Mouse (Mus musculus) brain, embryonic 14.5 days (tissue): Measurements from ENCODE around the gene Ubn1. TPM values are rescaled to one million over a fixed set of nuclear protein-coding genes. Genes with fewer than 3 reads are reported as not detected.

Experiments used
- DNase-seq: peaks from one replicate; pipeline ENCODE4 v3.0.0-alpha.2; 2011; ENCODE audit warnings: low read depth
- CTCF ChIP-seq: fragments of 200-500 bp; IDR thresholded peaks from 2 replicates; pipeline ENCODE4 v1.5.1; 2012; ENCODE audit warnings: inconsistent platforms, mild to moderate bottlenecking, moderate library complexity, borderline replicate concordance; ENCODE audit not compliant: insufficient read depth, insufficient read length; ENCODE audit errors: extremely low read depth
- POLR2A ChIP-seq: fragments of 200-500 bp; IDR thresholded peaks from 2 replicates; pipeline ENCODE4 v1.6.1; 2012; ENCODE audit warnings: mild to moderate bottlenecking, inconsistent platforms, borderline replicate concordance; ENCODE audit not compliant: poor library complexity, insufficient read depth, insufficient read length, severe bottlenecking; ENCODE audit errors: extremely low read depth
- polyA plus RNA-seq: library from polyadenylated mRNA; depleted of rRNA; stranded (reverse); fragments of >200 nt; gene quantifications from 2 replicates; pipeline ENCODE4 v1.2.3, GENCODE M21; 2012

Ubn1 gene
- polyA plus RNA-seq, 1 experiment, result 37.6 TPM

DNA sequence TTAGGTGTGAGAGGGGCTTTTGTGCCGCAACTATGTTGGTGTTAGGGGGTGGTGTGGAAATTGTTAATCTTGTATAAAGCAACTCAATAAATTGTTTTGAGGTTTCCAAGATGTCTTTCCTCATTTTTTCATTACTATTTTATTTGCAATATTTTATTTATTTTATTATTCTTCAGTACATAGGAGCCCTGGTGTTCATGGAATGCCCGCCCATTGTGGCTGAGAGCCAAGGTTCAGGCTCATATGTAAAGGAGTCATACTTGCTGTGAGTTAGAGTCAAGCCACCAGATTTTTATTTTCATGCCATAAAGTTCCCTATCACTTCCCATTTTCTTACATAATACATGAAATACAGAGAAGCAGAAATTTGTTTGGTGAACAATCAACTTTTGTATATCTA is 36.3 kb downstream of the Ubn1 start:
- no peak for TF ChIP-seq POLR2A
- TF ChIP-seq CTCF, result no peak
- no peak for DNase-seq

GRCm38 (mm10) chr16:5089021-5089420 is 39.2 kb downstream of the Ubn1 start:
- no peak for DNase-seq
- TF ChIP-seq CTCF (no peak), POLR2A (no peak)

DNA sequence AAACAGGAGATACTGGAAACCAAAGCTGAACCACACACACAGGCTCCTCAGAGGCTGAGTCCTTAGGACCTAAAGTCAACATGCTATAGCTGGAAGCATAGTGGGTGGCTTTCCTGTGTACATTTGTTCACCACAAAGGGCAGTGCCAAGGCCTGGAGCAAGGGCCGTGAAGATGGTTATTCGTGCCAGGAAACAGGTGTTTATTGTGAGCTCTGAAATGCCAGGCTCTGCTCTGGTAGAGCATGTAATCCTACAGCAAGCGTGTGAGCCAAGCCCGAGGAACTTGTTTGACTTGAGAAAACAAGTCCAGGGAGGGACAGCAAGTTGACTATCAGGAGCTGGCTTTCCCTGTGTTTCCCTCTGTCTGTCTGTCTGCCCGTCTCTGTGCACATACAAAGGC is 43.4 kb downstream of the Ubn1 start:
- TF ChIP-seq CTCF (no peak), POLR2A (no peak)
- DNase-seq, result no peak

- DNase-seq, result no peak
- TF ChIP-seq CTCF (no peak), POLR2A (no peak)
These were observed 46.6 kb downstream of the Ubn1 start for GRCm38 (mm10) chr16:5096504-5096903.

DNA sequence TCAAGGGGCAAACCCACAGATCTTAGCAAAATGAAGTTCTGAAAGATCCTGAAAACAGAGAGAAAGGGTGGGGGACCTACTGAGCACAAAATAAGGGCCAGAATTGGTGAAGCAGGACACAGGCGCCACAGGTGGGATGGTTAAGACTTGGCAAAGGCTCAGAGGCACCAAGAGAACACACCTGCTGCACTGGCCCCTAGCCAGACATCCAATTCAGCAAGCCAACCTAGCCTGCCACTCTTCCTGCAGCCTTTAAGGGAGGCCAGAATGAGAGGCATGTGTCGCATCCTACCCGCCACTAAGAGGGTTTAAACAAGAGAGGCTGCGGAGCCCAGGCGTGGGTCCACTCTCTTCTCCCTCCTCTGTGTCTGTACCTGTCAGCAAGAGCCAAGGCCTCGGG is 51.1 kb downstream of the Ubn1 start:
- TF ChIP-seq CTCF (no peak), POLR2A (no peak)
- DNase-seq, result peak; percentile 15

DNA sequence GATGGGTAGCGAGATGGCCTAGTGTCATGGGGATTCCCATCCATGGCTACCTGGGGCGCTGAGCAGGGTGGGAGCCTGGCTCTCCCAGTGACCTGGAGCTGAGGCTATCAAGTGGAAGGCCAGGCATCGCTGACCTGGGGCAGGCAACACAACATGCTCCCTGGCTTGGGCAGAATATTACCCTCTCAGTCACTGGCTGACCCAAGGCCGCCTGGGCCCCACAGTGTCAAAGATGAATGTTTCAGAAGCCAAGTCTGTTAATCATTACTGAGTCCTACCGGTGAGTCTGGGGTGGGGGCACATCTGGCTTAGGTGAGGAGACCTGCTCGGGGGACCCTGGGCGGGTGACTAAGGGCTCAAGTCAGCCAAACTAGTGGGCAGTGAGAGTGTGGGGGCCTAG is 60.0 kb downstream of the Ubn1 start:
- no peak for TF ChIP-seq POLR2A
- TF ChIP-seq CTCF, result no peak
- no peak for DNase-seq

- no peak for TF ChIP-seq POLR2A
- no peak for TF ChIP-seq CTCF
- no peak for DNase-seq
These were observed 61.2 kb downstream of the Ubn1 start for GRCm38 (mm10) chr16:5111021-5111420.

DNA sequence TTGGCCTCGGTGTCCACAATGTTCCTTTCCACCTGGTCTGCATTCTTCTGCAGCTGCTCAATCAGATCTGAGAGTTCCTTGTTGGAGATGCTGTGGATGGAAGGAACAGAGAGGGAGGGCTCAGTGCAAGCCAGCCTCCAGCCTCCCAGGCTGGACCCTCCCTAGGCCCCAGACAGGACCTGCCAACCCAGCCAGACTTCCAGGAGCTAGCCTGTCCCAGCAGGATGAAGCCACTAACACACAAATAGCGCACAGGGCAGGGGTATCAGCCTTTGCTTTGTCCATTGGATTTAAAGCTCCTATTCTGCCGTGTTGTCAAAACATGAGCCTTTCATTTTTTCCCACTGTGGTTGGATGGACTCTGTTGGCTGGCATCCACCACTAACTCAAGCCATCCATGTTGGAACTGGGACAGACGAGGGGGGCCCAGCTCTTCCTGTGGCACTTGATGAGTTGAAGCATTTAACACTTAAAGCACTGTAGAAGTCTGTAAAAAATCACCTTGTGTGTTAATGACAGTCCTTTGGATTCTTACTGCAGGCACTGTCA is 63.2 kb downstream of the Ubn1 start:
- peak; percentile 57 for DNase-seq
- TF ChIP-seq POLR2A, result no peak
- TF ChIP-seq CTCF, result no peak

- no peak for DNase-seq
These were observed 63.7 kb downstream of the Ubn1 start for GRCm38 (mm10) chr16:5113582-5113981.

DNA sequence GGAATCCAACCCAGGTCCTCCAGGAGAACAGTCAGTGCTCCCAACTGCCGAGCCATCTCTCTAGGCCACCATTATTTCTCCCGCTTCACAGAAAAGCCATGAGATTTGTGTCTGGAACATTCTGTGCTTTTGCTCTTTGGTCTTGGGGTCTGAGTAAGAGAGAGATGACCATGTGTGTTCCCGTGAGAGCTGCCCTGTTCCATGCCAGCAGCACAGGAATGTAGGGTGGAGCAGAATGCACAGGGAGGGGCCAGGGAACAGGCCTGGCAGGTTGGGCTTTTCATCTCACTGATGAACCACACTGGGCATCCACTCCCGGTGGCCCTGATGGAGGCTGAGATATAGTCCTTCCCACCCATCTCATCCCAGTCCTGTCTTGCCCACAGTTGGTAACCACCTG is 69.5 kb downstream of the Ubn1 start:
- no peak for DNase-seq
- no peak for TF ChIP-seq CTCF

More at GRCm38 (mm10) chr16:5113582-5113981, 63.7 kb downstream of the Ubn1 start:
- TF ChIP-seq POLR2A, result no peak
- no peak for TF ChIP-seq CTCF

- TF ChIP-seq CTCF, result no peak
- no peak for TF ChIP-seq POLR2A
- DNase-seq, result no peak
These were observed 70.0 kb downstream of the Ubn1 start for GRCm38 (mm10) chr16:5119845-5120244.

DNA sequence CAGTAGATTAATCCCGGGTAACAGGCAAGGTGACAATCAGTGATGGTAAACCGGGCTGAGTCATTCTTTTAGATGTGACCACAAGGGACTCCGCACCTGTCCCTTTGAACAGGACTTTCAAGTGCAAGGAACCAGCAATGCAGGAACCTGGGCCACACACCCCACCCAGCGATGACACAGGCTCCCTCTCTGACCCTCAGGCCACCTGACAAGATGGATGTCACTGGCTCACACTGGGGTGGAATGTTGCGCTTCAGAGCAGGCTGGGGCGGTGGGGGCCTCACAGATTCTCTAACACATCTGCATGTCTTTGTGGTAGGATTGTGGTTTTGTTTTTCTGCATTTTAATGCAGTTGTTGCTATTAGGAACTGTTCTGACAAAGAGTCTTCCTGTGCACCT is 73.6 kb downstream of the Ubn1 start:
- no peak for DNase-seq
- TF ChIP-seq POLR2A, result no peak
- TF ChIP-seq CTCF, result no peak
